Mouse (Mus musculus) hindbrain, embryonic 10.5 days (tissue): ENCODE data around the gene Tmie. TPM values are rescaled to one million over a fixed set of nuclear protein-coding genes. Genes with fewer than 3 reads are reported as not detected.

Experiments used
- DNase-seq: peaks from one replicate; pipeline ENCODE4 v3.0.0-alpha.2; 2017; ENCODE audit warnings: low spot score
- H3K27ac ChIP-seq: fragments of 300-500 bp; sonication (generic); 2 replicates; pipeline ENCODE4 v1.5.1; 2016; ENCODE audit warnings: mild to moderate bottlenecking, moderate library complexity
- H3K27me3 ChIP-seq: fragments of 300-500 bp; sonication (generic); 2 replicates; pipeline ENCODE4 v1.6.1; 2016; ENCODE audit warnings: mild to moderate bottlenecking; ENCODE audit not compliant: poor library complexity, insufficient read depth, severe bottlenecking
- H3K36me3 ChIP-seq: fragments of 300-500 bp; sonication (generic); 2 replicates; pipeline ENCODE4 v1.6.1; 2016; ENCODE audit warnings: mild to moderate bottlenecking, moderate library complexity
- H3K4me1 ChIP-seq: fragments of 300-500 bp; sonication (generic); replicated peaks from 2 replicates; pipeline ENCODE4 v1.6.1; 2016; ENCODE audit warnings: mild to moderate bottlenecking
- H3K4me3 ChIP-seq: fragments of 300-500 bp; sonication (generic); 2 replicates; pipeline ENCODE4 v1.5.1; 2016; ENCODE audit warnings: mild to moderate bottlenecking, moderate library complexity
- H3K9me3 ChIP-seq: fragments of 300-500 bp; sonication (generic); 2 replicates; pipeline ENCODE4 v1.6.1; 2016; ENCODE audit warnings: mild to moderate bottlenecking, moderate library complexity
- WGBS: fragments of 180-500 bp; shearing (Covaris S2); methylation state at CpG from one replicate; pipeline ENCODE4 v1.1.7; 2016; 5-methylcytosine and 5-hydroxymethylcytosine counted together
- polyA plus RNA-seq: library from polyadenylated mRNA; unstranded; fragments of >200 nt; fragmentation: Nextera tagmentation; extraction: Ambion mirVana; gene quantifications from 2 replicates; pipeline ENCODE4 v1.2.1, GENCODE M21; 2016

Tmie gene
- polyA plus RNA-seq: 0.18 and 0.47 TPM in 2 replicates

DNA sequence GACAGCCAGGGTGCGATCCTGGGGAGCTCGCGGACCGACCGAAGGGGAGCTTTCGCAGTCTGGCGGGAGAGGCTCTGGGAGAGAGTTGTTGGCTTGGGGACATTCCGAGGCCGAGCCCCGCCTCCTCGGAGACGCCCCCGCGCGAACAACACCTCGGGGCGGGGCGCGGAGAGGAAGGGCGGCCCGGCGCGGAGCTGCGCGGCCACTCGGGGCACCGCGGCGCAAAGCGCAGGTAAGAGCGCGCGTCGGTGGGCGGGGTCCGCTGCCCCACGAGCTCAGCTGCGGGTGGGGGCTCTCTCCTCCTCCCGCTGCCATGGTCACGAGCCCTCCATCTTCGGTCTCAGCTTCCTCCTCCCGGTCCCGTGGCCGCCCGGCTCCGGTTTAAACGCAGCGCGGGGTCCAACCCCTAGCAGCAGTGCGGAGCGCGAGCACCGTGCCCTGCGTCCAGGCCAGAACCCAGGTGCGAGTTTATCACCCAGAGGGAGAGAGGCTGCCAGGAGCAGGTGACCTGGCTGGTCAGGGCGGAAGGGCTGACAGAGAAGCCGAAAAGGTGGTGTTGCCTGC lies at the start of gene Tmie:
Gene Tmie (minus strand): TSS at position 116 of the 564 bp plus-strand sequence.
- under 1% methylated on average over 57 of the region's 57 CpGs for WGBS
- Histone ChIP-seq H3K4me1 (peaks cover 26% of the 10 kb centered on the region), H3K36me3 (no peaks in the 10 kb centered on the region), H3K4me3 (peak within 1 kb of the TSS; percentile 64), H3K27me3 (peaks cover 72% of the 10 kb centered on the region), H3K9me3 (no peaks in the 10 kb centered on the region), H3K27ac (peak within 1 kb of the TSS; percentile 67; the same call in 1 of the 2 replicates)
- peak; percentile 40 for DNase-seq

DNA sequence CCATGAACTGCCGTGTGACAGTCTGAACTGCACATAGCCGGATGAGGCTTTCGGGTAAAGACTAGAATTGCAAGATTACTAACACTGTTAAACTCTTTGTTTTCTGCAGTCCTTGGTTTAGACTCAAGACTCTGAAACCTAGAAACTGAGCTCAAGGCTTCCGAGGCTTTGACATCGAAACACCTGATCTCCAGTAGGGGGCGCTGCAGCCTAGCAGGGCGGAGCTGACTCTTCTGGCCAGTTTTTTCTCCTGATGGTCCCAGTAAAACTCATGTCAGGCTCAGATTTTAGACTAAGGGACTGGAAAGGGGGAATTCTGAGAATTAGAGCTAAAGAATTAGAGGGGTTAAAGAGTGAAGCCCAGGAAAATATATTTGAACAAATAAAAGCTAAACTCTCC lies 42.8 kb upstream of the Tmie start:
- peaks cover 7% of the 10 kb centered on the region for H3K4me1 ChIP-seq
- no peak overlapping the region for H3K27ac ChIP-seq
- H3K9me3 ChIP-seq: no peaks in the 10 kb centered on the region
- H3K36me3 ChIP-seq: no peaks in the 10 kb centered on the region
- peak; percentile 73 for DNase-seq
- no peaks in the 10 kb centered on the region for H3K27me3 ChIP-seq
- WGBS: 17% methylated on average over 7 of the region's 7 CpGs
- H3K4me3 ChIP-seq: no peak overlapping the region

DNA sequence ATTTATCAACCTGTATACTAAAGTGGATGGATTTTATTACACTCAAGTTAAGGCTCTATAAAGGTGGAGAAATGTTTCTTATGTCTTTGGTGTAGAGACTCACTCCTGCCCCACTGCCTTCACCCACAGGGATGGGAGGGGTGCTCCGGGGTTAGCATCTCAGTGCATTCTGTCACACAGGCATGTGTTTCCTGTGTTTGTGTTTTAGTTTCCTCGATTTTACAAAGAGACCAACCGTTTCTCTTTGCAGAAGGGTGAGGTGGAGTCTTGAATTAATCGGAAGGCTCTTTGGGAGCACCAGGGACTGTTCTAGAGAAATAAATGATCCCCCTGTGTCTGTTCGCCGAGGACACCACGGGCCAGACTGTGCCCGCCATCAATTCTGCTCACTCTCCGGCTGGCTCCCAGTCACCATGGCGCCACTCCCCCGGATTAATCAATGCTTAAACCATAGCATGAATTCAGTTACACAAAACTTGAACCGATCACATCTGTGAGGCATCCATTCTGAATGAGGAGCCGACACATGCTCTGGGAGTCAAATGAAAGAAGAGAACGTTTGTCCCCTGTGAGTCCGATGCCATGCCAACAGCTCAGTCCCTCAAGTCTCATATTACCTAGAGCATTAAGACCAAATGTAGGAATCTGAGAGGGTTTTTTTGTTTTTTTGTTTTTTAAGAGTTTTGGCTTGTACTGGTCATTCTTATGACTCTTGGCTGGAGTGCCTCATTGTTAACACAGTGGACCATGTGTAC lies 40.9 kb upstream of the Tmie start:
- Histone ChIP-seq H3K9me3 (no peaks in the 10 kb centered on the region), H3K27ac (no peak overlapping the region), H3K4me1 (peaks cover 7% of the 10 kb centered on the region), H3K4me3 (no peak overlapping the region), H3K27me3 (no peaks in the 10 kb centered on the region), H3K36me3 (no peaks in the 10 kb centered on the region)
- DNase-seq: no peak
- 65% methylated on average over 15 of the region's 15 CpGs for WGBS

DNA sequence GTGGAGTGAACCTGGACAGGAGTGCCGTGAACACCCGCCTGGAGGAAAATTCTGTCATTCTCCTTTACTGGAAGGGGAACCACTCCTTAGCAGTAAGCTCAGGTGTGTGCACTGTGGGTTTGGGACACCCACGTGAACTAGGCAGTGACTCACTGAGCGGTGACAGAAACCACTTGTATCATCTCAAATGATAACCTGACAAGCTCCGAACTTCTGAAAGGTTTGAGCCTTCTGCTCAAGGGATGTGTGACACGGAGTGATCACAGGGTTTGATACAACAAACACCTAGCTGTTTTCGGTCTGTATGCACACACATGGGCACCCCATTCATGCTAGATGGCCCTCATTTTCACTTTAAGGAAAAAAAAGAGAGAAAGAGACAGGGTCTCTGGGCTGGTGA lies 36.9 kb upstream of the Tmie start, which contains the start of gene Fam240a:
Gene Fam240a (minus strand): TSS at position 76 of the 400 bp plus-strand sequence.
- no peaks in the 10 kb centered on the region for H3K27me3 ChIP-seq
- no peaks in the 10 kb centered on the region for H3K9me3 ChIP-seq
- no peak within 1 kb of the TSS for H3K27ac ChIP-seq
- no peaks in the 10 kb centered on the region for H3K36me3 ChIP-seq
- H3K4me3 ChIP-seq: no peak within 1 kb of the TSS
- no peak for DNase-seq
- WGBS: 91% methylated on average over 7 of the region's 7 CpGs
- H3K4me1 ChIP-seq: peaks cover 10% of the 10 kb centered on the region

DNA sequence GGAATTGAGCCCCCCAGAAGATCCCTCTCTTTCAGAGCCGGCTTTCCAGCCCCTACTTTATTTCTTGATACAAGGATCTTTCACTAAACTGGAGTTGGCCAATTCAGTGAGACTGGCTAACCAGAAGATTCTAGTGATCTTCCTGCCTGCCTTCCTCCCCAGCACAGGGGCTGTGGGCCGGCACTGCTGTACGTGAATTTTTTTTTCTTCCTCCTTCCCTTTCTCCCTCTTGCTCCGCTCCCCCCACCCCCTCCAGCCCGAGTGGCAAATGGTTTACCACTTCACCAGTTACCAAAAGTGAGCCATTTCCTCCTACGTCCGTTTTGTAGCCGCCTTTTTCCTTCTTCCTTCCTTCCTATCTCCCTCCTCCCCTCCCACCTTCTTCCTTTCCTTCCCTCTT lies 35.6 kb upstream of the Tmie start:
- DNase-seq: no peak
- H3K4me1 ChIP-seq: peaks cover 3% of the 10 kb centered on the region; the same call in 1 of the 2 replicates
- H3K27me3 ChIP-seq: no peaks in the 10 kb centered on the region
- H3K9me3 ChIP-seq: no peaks in the 10 kb centered on the region
- H3K4me3 ChIP-seq: no peak overlapping the region
- no peak overlapping the region for H3K27ac ChIP-seq
- H3K36me3 ChIP-seq: no peaks in the 10 kb centered on the region
- 77% methylated on average over 8 of the region's 8 CpGs for WGBS

DNA sequence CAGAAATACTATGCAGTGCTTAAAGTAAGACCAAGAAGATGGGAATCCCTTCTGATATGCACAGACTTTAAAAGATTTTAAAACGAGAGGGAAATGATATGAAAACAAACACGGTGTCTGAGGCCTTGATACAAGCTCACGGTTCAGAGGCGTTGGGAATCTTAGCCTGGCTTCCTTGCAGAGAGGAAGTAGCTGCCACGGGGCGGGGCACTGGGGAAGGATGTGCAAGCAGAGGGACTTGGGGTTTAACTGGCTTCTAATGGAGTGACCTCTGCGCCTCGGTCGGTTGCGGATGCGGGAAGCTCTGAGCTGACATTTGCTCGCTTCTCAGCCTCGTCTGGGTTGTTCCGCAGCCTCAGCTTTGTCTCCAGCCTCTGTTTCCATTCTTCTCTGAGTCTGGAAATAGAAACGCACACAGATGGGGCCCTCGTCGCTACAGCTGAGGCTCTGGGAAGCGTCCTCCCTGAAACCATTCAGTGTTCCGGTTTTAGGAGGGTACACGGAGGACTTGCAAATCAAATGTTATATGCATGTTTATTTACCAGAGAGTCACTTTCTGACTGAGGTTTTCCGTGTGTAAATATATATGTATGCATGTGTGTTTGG lies 34.8 kb upstream of the Tmie start:
- no peak for DNase-seq
- Histone ChIP-seq H3K9me3 (no peaks in the 10 kb centered on the region), H3K4me1 (peaks cover 3% of the 10 kb centered on the region; the same call in 1 of the 2 replicates), H3K27me3 (no peaks in the 10 kb centered on the region), H3K4me3 (no peak overlapping the region), H3K27ac (no peak overlapping the region), H3K36me3 (no peaks in the 10 kb centered on the region)
- 63% methylated on average over 21 of the region's 21 CpGs for WGBS

DNA sequence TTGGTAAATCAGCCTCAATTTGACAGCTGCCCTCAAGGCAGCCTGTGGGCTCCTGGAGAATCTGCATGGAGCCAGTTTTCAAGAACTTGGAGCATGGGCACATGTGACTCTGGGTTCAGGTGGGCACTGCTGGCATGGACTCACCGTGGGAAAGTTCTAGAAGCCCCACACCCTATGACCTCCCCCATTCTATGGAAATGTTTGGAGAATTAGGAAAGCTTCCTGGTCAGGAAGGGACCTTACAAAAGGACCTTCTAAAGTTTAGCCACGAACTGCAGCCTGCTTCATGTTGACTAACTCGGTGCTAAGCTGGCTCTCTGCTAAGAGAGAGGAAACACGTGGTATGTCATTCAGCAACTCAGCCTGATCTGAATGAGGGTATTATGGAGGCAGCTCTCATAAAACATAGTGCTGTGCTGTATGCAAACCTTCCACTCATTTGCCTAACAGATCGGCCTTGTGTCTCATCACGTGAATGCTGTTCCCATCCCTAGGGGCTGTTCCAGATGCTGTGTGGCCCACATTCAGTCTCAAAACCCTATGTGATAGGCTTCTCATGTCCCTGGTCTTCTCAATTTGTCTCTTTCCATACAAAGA lies 29.6 kb upstream of the Tmie start:
- Histone ChIP-seq H3K4me1 (no peaks in the 10 kb centered on the region), H3K27me3 (no peaks in the 10 kb centered on the region), H3K27ac (no peak overlapping the region), H3K4me3 (no peak overlapping the region), H3K9me3 (peaks cover 5% of the 10 kb centered on the region), H3K36me3 (no peaks in the 10 kb centered on the region)
- DNase-seq: no peak
- 82% methylated on average over 6 of the region's 6 CpGs for WGBS

DNA sequence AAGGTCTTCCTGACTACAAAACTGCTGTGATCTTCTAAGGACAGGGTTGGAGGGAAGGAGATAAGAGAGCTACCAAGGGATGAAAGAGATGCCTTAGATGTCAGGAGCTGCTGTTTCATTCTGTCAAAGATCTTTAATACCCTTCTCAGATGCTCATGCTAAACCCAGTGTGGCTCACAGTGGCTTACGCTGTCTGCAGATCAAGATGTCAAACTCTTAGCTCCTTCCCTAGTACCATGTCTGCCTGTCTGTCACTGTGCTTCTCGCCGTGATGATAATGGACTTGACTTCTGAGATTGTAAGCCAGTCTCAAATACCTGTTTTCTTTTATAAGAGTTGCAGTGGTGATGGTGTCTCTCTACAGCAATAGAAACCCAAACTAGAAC lies 28.7 kb upstream of the Tmie start:
- DNase-seq: no peak
- no peaks in the 10 kb centered on the region for H3K27me3 ChIP-seq
- 97% methylated on average over 3 of the region's 3 CpGs for WGBS
- H3K27ac ChIP-seq: no peak overlapping the region
- H3K4me3 ChIP-seq: no peak overlapping the region
- H3K9me3 ChIP-seq: peaks cover 5% of the 10 kb centered on the region
- H3K36me3 ChIP-seq: no peaks in the 10 kb centered on the region
- H3K4me1 ChIP-seq: no peaks in the 10 kb centered on the region

DNA sequence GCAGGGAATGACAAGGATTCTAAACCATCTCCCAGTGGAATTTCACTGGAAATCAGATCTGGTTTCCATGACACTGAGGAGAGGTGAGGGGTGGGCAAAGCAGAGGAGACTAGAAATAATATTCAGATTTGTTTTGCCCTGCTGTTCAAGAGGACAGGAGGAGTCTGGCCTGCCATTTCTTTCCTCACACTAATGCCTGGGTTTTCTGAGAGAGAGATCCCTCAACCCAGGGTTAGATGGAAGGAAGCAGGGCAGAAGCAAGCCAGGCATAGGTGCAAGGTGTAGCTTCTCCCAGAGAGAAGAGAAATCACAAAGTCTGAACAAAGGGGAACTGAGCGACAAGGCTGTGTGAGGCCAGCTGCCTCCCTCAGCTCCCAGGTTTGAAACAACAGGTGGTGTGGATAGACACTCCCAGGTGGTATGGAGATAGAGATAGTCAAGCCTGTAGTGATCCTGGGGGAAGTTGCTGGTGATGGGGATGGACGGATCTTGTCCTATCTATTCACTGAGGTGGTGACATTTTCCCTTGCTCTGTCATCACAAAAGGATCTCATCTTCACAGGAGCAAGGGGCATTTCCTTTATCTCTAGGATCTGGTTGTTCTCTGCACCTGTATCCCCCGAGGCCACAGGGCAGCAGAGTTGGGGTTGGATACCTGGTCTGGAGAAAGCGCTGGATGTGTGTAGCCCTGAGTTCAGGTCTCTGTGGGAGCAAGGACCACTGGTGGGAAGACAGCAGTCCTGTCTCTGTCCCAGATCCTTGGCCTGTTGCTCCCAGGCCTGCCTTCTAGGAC lies 28.1 kb upstream of the Tmie start:
- no peak for DNase-seq
- Histone ChIP-seq H3K4me3 (no peak overlapping the region), H3K27me3 (no peaks in the 10 kb centered on the region), H3K36me3 (no peaks in the 10 kb centered on the region), H3K4me1 (no peaks in the 10 kb centered on the region), H3K27ac (no peak overlapping the region), H3K9me3 (peaks cover 5% of the 10 kb centered on the region)
- 79% methylated on average over 4 of the region's 4 CpGs for WGBS

DNA sequence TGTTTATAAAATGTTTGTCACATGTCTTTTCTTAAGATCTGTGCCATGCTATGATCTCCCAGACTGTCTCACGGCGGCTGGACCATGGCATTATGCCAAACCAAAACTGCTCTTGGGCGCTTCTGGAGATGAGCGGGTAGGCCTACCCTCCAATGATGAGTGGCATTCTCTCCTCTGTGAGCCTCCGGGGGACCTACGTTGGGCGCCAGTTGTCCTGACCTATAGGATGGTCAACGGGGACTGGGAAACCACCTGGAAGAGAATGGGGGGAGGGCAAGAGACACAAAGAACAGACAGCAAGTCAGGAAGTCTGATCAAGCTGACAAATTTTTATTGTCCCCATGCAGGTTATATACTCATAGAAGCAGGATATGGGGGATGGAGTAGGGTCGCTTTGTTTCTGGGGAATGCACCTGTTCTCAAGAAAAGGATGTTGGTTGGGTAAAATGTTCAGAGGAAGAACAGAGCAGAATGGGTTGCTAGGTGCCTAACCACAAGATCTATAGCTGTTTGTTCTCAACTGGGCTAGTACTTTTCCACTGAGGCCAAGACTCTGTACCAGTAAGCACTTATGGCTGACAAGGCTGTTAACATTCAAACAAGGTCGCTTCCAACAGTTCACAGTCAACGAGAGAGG lies 27.4 kb upstream of the Tmie start:
- no peak overlapping the region for H3K4me3 ChIP-seq
- no peak overlapping the region for H3K27ac ChIP-seq
- 91% methylated on average over 11 of the region's 11 CpGs for WGBS
- H3K27me3 ChIP-seq: no peaks in the 10 kb centered on the region
- DNase-seq: no peak
- H3K36me3 ChIP-seq: no peaks in the 10 kb centered on the region
- no peaks in the 10 kb centered on the region for H3K4me1 ChIP-seq
- H3K9me3 ChIP-seq: peaks cover 5% of the 10 kb centered on the region

DNA sequence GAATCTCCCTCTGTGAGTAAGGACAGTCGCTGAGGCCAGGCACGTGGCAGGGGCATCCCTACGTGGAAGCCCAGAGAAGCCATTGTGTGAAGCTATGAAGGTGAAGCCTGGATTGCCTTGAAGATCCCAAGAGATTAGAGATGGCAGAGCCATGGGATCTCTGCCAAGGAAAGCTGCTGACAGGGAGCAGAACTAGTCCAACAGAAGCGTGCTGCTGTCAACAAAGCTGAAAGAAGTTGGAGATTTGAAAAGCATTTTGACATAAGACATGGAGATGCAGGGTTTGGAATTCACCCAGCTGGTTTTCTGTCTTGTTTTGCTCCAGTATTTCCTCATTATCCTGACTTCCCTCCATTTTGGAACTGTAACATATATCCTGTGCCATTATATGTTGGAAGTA lies 22.4 kb upstream of the Tmie start:
- no peaks in the 10 kb centered on the region for H3K36me3 ChIP-seq
- H3K27ac ChIP-seq: no peak overlapping the region
- peaks cover 4% of the 10 kb centered on the region for H3K9me3 ChIP-seq
- 89% methylated on average over 4 of the region's 4 CpGs for WGBS
- H3K27me3 ChIP-seq: no peaks in the 10 kb centered on the region
- H3K4me1 ChIP-seq: no peaks in the 10 kb centered on the region
- no peak overlapping the region for H3K4me3 ChIP-seq
- no peak for DNase-seq

DNA sequence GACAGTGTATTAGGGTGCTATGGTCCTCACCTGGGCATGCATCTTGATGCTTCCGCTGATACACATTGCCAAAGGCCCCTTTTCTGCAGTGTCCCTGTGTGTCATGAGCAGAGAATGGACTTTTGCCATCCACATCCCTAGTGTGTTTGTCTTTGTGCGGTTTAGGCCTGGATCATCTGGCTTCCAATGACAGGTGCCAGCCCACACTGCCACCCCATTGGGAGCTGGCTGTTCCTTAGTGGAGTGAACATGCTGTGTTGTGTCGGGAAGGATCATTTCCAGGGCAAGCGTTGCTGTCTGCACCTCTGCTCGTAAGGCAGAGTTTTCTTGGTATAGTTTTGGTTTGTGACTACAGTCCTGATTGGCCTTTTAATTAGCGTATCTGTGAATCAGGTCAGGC lies 21.3 kb upstream of the Tmie start:
- H3K27me3 ChIP-seq: no peaks in the 10 kb centered on the region; the same call in 1 of the 2 replicates
- no peaks in the 10 kb centered on the region for H3K9me3 ChIP-seq
- no peak overlapping the region for H3K4me3 ChIP-seq
- no peak for DNase-seq
- H3K4me1 ChIP-seq: peaks cover 9% of the 10 kb centered on the region
- no peak overlapping the region for H3K27ac ChIP-seq
- 88% methylated on average over 6 of the region's 6 CpGs for WGBS
- H3K36me3 ChIP-seq: no peaks in the 10 kb centered on the region
